Comparison of ENCODE assay signal across 9 mouse cellular contexts in the genomic region with DNA sequence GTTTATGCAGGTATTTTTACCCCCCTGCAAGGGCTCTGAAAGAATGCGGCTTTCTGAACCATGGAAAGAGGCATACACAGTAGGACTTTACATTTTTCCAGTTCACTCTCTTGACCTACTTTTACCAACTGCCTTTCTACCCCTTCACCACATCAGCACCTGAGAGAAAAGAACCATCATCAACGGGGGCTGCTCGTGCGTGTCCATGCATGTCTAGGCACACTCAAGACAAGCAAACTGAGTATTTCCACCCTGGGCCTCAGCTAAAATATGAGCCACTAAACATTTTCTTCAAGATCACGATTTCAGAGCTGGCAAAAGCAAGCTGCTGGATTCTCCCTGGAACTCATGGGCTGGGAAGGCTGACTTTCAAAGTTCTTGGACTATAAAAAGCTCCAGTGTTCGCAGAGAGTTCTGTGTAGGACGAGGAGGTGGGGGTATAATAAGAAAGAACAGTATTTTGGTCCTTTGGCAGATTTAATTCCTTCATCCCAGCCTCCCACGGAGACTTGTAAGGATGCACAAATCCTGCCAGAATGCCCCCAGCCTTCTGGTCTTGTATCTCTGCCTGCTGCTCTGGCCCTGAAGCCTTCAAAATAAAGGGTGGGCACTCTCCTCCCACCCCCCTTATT.
DNase-seq lines count a peak whose midpoint lies in the region; ATAC-seq and TF ChIP-seq lines count a peak whose summit lies in the region.
"Had no signal": no experiment of that assay in that cellular context is flagged by ENCODE, and none has a peak within 500 bp of the region (broad histone marks: within the 10 kb centered on the region; RNA-seq: fewer than 3 reads in every experiment).

No protein-coding gene starts in this region.

- H3K4me3 ChIP-seq in neural tube, embryonic 15.5 days (replicated peaks): no peak overlapping the region
- no peak overlapping the region for H3K4me3 ChIP-seq in left cerebral cortex, adult 2 months
- H3K4me3 ChIP-seq in intestine, postnatal 0 days (ENCODE audit: low read depth, low read length): no peak overlapping the region

- no peaks in the 10 kb centered on the region for H3K27me3 ChIP-seq in neural tube, embryonic 15.5 days (replicated peaks)
- no peaks in the 10 kb centered on the region for H3K27me3 ChIP-seq in intestine, postnatal 0 days (replicated peaks; ENCODE audit: control insufficient read depth, insufficient read depth, low read length)

- H3K9me3 ChIP-seq in neural tube, embryonic 15.5 days (replicated peaks): no peaks in the 10 kb centered on the region
- no peaks in the 10 kb centered on the region for H3K9me3 ChIP-seq in intestine, postnatal 0 days (ENCODE audit: control insufficient read depth)

- H3K27ac ChIP-seq in neural tube, embryonic 15.5 days (replicated peaks): 0 out of 2 replicates have a peak overlapping the region, but pooled peaks have one; percentile 11
- H3K27ac ChIP-seq in left cerebral cortex, adult 2 months: peak overlapping the region; percentile 71
- H3K27ac ChIP-seq in intestine, postnatal 0 days (ENCODE audit: low read depth, low read length): no peak overlapping the region

- DNase-seq in cerebellum, postnatal 14 days: peak; percentile 43 to 63
- DNase-seq in cerebellum, adult 9-11 months: no peak
- DNase-seq in neural tube, embryonic 10.5 days (ENCODE audit: extremely low spot score, low spot score): no peak
- peak; percentile 39 to 53 for DNase-seq in left cerebral cortex, adult 2 months (ENCODE audit: extremely low spot score in 1 of 2, low spot score in 2 of 2)
- peak; percentile 96 for DNase-seq in telencephalon, adult 2 months (ENCODE audit: low read depth, low spot score)
- DNase-seq in gastrocnemius, postnatal 14 days: no peak
- DNase-seq: gastrocnemius, postnatal 10 days had no signal

- ATAC-seq in neural tube, embryonic 15.5 days (ENCODE audit: low FRiP score): no peak
- no peak for ATAC-seq in intestine, postnatal 0 days

- intact Hi-C loops in left cerebral cortex, adult 2 months (cut with DNase I): loop anchor here (2.0 kb wide), 1 partner anchor 58 kb away; no protein-coding TSS in a partner anchor
- intact Hi-C loops in gastrocnemius, postnatal 14 days (cut with DNase I; ENCODE audit: low total_unique reads): no loop called here

- no peak for TF ChIP-seq CTCF in left cerebral cortex, adult 2 months (IDR thresholded peaks at IDR 0.05)
- TF ChIP-seq CTCF in intestine, postnatal 0 days (IDR thresholded peaks at IDR 0.05; ENCODE audit: low read depth): no peak

- no peak overlapping the region for H3K4me2 ChIP-seq in neural tube, embryonic 15.5 days
- H3K4me2 ChIP-seq in intestine, postnatal 0 days (replicated peaks; ENCODE audit: low read depth): no peak overlapping the region

- no peaks in the 10 kb centered on the region for H3K36me3 ChIP-seq in neural tube, embryonic 15.5 days
- no peaks in the 10 kb centered on the region for H3K36me3 ChIP-seq in intestine, postnatal 0 days (ENCODE audit: control insufficient read depth, insufficient read depth)

- peaks cover 14% of the 10 kb centered on the region for H3K4me1 ChIP-seq in neural tube, embryonic 15.5 days
- no peaks in the 10 kb centered on the region for H3K4me1 ChIP-seq in intestine, postnatal 0 days (replicated peaks; ENCODE audit: control insufficient read depth, insufficient read depth, low read length)

- H3K9ac ChIP-seq in neural tube, embryonic 15.5 days (replicated peaks): no peak overlapping the region
- no peak overlapping the region for H3K9ac ChIP-seq in intestine, postnatal 0 days (ENCODE audit: low read depth, low read length)

- WGBS in neural tube, embryonic 15.5 days: 70% methylated on average over 8 of the region's 8 CpGs
- WGBS in intestine, postnatal 0 days: 77% methylated on average over 8 of the region's 8 CpGs

Comparison
In these comparisons a context has a peak if more than half of its experiments do, and no peak if none do; other contexts are left out.
1. DNase-seq: peak in cerebellum, postnatal 14 days (2 of 2), left cerebral cortex, adult 2 months (2 of 2) and telencephalon, adult 2 months (single experiment); none in cerebellum, adult 9-11 months (single experiment), neural tube, embryonic 10.5 days (single experiment) and gastrocnemius, postnatal 14 days (single experiment).